Mouse (Mus musculus) lung, adult 2 months (tissue): Measurements from ENCODE around the gene Itgb3. TPM values are rescaled to one million over a fixed set of nuclear protein-coding genes. Genes with fewer than 3 reads are reported as not detected.

Experiments used
- DNase-seq: peaks from one replicate; pipeline ENCODE4 v3.0.0; 2022
- H3K4me1 ChIP-seq: fragments of 200-500 bp; 2 replicates; pipeline ENCODE4 v1.6.1; 2011; ENCODE audit warnings: low read length; ENCODE audit not compliant: control insufficient read depth, insufficient read depth
- H3K4me3 ChIP-seq: fragments of 200-500 bp; replicated peaks from 2 replicates; pipeline ENCODE3; 2011; ENCODE audit warnings: low read depth, mild to moderate bottlenecking, control low read depth, low read length; ENCODE audit errors: extremely low read depth
- CTCF ChIP-seq: fragments of 200-500 bp; IDR thresholded peaks from 2 replicates; pipeline ENCODE4 v1.5.1; 2011; ENCODE audit warnings: mild to moderate bottlenecking, low read length, control low read depth; ENCODE audit not compliant: insufficient read depth
- POLR2A ChIP-seq: fragments of 200-500 bp; IDR thresholded peaks from 2 replicates; pipeline ENCODE4 v1.6.1; 2011; ENCODE audit warnings: low read depth, mild to moderate bottlenecking, control low read depth, low read length, borderline replicate concordance; ENCODE audit errors: extremely low read depth
- WGBS: fragments of 180-500 bp; shearing (Covaris S2); methylation state at CpG from one replicate; pipeline ENCODE4 v1.1.7; 2018; 5-methylcytosine and 5-hydroxymethylcytosine counted together
- polyA plus RNA-seq: library from polyadenylated mRNA; depleted of rRNA; stranded (reverse); fragments of >200 nt; gene quantifications from 2 replicates; pipeline ENCODE4 v1.2.3, GENCODE M21; 2012

The Itgb3 gene
- polyA plus RNA-seq, 1 experiment: 16.2 TPM

- peaks cover 4% of the 10 kb centered on the region for H3K4me1 ChIP-seq
- DNase-seq: no peak
- H3K4me3 ChIP-seq: no peak overlapping the region
- WGBS: 53% methylated on average over 7 of the region's 7 CpGs
- no peak for TF ChIP-seq POLR2A
- no peak for TF ChIP-seq CTCF
These were observed 35.7 kb upstream of the Itgb3 start for GRCm38 (mm10) chr11:104572091-104572490.

- TF ChIP-seq CTCF: no peak
- no peak for TF ChIP-seq POLR2A
- Histone ChIP-seq H3K4me1 (peaks cover 4% of the 10 kb centered on the region), H3K4me3 (no peak overlapping the region)
- WGBS: 30% methylated on average over 2 of the region's 2 CpGs
- no peak for DNase-seq
These were observed 35.2 kb upstream of the Itgb3 start for GRCm38 (mm10) chr11:104572566-104572965.

GRCm38 (mm10) chr11:104576772-104577612 lies 30.8 kb upstream of the Itgb3 start:
- DNase-seq: no peak
- Histone ChIP-seq H3K4me1 (peaks cover 9% of the 10 kb centered on the region), H3K4me3 (no peak overlapping the region)
- TF ChIP-seq CTCF (no peak), POLR2A (no peak)
- WGBS: 77% methylated on average over 10 of the region's 10 CpGs

GRCm38 (mm10) chr11:104578074-104578473 lies 29.7 kb upstream of the Itgb3 start:
- no peak for TF ChIP-seq POLR2A
- no peak for TF ChIP-seq CTCF
- 49% methylated on average over 5 of the region's 5 CpGs for WGBS
- DNase-seq: no peak
- Histone ChIP-seq H3K4me3 (no peak overlapping the region), H3K4me1 (peaks cover 9% of the 10 kb centered on the region)

- Histone ChIP-seq H3K4me1 (peaks cover 9% of the 10 kb centered on the region), H3K4me3 (no peak overlapping the region)
- DNase-seq: no peak
- WGBS: 86% methylated on average over 9 of the region's 9 CpGs
- TF ChIP-seq CTCF (no peak), POLR2A (no peak)
These were observed 28.7 kb upstream of the Itgb3 start for GRCm38 (mm10) chr11:104579084-104579483.

GRCm38 (mm10) chr11:104579575-104579974 lies 28.2 kb upstream of the Itgb3 start:
- peaks cover 9% of the 10 kb centered on the region for H3K4me1 ChIP-seq
- no peak for TF ChIP-seq CTCF
- TF ChIP-seq POLR2A: no peak
- H3K4me3 ChIP-seq: no peak overlapping the region
- 96% methylated on average over 8 of the region's 8 CpGs for WGBS
- no peak for DNase-seq

GRCm38 (mm10) chr11:104580091-104580490 lies 27.7 kb upstream of the Itgb3 start:
- 46% methylated on average over 6 of the region's 6 CpGs for WGBS
- TF ChIP-seq POLR2A (no peak), CTCF (no peak)
- DNase-seq: no peak

GRCm38 (mm10) chr11:104580606-104581005 lies 27.2 kb upstream of the Itgb3 start:
- WGBS: 59% methylated on average over 5 of the region's 5 CpGs
- no peak for TF ChIP-seq POLR2A
- TF ChIP-seq CTCF: no peak

More at GRCm38 (mm10) chr11:104580091-104580490, 27.7 kb upstream of the Itgb3 start:
- H3K4me1 ChIP-seq: peaks cover 9% of the 10 kb centered on the region
- no peak overlapping the region for H3K4me3 ChIP-seq

GRCm38 (mm10) chr11:104581446-104582307 lies 26.1 kb upstream of the Itgb3 start:
- WGBS: 30% methylated on average over 18 of the region's 18 CpGs
- Histone ChIP-seq H3K4me3 (peak overlapping the region; percentile 39), H3K4me1 (peaks cover 9% of the 10 kb centered on the region)
- TF ChIP-seq POLR2A: 0 out of 2 replicates have a peak, but pooled peaks have one; percentile 21
- no peak for TF ChIP-seq CTCF
- DNase-seq: no peak

More at GRCm38 (mm10) chr11:104580606-104581005, 27.2 kb upstream of the Itgb3 start:
- Histone ChIP-seq H3K4me3 (no peak overlapping the region), H3K4me1 (peaks cover 9% of the 10 kb centered on the region)
- no peak for DNase-seq
